Mouse (Mus musculus) heart, postnatal 36 days (tissue): ENCODE results near the gene Adamts20. TPM values are rescaled to one million over a fixed set of nuclear protein-coding genes. Genes with fewer than 3 reads are reported as not detected.
"Not testable (repeated sequence)": the region's sequence is repeated elsewhere in the genome, so short reads cannot be mapped to it uniquely, and the experiment has no call there.

ENCODE experiments used
- DNase-seq, 2 experiments: peaks; one replicate each; pipeline ENCODE4 v3.0.0; 2021 to 2022
- intact Hi-C: fragments of 180-260 bp; cut with DNase I; formaldehyde crosslinking; loops from one replicate; pipeline ENCODE4 v1.15.1; 2025
- total RNA-seq, 2 experiments: library from RNA; stranded (reverse); gene quantifications; 2 replicates each; pipeline ENCODE4 v1.2.3; 2021

The Adamts20 gene
- total RNA-seq = under 1 TPM; 0.11 TPM

DNA sequence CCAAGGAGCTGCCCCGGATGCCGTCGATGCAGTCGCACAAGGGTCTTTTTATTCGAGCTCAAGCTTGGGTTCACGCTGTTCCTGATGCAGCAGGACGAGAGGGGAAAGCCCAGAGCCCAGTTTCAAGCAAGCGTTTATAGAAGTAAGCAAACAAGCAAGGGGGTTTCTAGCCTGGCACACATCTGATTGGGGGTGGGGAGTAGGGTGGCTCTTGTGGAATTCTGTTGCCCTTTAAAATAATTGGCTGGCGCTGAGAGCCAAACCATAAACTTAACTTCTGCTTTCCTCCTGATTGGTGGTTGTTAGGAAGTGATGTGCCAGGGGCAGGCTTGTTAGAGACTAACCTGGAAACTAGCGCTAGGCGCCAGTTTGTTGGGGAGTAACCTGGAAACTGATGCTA, at the start of gene Adamts20:
Gene Adamts20 (minus strand): TSS at position 101 of the 400 bp plus-strand sequence.
- no peak for DNase-seq
- intact Hi-C loops = no loop called here

DNA sequence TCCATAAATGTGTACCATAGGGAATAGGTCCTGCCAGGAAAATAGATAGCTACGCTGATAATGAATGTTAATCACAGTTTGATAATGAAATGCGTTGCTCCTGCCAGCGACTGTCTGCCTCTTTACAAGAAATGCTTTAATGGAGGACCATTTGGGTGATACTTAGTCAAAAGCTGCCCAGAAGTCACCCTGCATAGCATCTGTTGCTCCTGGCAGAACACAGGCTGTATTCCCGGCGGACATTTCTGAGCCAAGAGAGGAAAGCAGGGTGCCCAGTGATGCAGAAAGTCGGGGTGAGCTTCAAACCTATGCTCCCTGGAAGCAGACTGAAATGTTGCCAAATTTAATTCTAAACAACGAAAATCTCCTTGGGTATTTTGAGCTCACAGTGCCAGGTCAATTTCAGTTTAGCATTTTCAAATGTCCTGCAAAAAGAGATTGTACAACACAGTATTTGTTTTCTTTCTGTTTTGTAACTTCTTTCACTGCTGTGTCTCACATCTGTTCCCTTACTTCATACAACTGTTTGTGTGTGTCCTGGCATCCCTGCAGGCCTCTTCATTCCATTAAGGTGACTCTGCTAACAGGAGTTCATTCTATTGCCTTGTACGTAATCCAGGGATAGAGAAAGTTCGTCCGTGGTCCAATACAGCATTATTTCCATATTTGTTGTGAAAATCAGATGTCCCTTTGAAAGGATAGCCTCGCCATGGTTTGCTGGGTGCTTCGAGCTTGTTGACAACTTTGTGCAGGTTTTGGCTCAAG, 38.4 kb upstream of the Adamts20 start:
- peak; percentile 11 to 23 for DNase-seq

DNA sequence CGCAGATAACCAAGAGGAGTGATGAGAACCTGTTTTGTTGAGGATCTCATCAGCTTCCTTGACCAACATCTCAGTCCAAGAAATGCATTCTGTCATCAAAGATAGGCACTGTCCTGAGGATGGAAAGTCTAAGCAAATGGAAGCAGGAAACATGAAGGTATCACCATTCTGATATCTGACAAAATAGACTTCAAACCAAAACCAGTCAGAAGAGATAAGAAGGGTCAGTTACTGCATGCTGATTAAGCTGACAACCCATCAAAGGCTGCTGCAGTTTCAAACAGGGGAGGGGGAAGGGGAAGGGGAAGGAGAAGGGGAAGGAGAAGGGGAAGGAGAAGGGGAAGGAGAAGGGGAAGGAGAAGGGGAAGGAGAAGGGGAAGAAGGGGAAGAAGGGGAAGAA, 34.0 kb upstream of the Adamts20 start:
- no peak for DNase-seq
- intact Hi-C loops = no loop called here

More for the DNA sequence above, 38.4 kb upstream of the Adamts20 start:
- intact Hi-C loops = no loop called here

DNA sequence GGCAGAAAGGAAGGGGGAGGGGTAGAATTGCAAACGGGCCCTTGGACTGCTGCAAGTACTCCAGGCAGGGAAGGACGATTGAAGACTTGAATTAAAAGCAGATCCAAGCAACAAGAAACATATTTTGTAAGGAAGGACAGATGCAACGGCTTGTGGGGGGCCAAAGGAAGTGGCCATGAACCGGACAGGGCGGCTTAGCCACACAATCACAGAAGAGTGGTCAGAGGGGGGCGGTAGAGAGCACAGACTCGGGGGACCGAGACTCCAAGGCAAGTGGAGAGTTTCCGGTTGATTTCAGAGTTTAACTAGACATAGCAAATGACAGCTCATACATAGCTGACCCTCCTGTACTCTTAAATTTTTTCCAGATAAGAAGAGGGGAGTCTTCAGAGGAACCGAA, 30.7 kb upstream of the Adamts20 start:
- no peak for DNase-seq
- intact Hi-C loops = no loop called here

DNA sequence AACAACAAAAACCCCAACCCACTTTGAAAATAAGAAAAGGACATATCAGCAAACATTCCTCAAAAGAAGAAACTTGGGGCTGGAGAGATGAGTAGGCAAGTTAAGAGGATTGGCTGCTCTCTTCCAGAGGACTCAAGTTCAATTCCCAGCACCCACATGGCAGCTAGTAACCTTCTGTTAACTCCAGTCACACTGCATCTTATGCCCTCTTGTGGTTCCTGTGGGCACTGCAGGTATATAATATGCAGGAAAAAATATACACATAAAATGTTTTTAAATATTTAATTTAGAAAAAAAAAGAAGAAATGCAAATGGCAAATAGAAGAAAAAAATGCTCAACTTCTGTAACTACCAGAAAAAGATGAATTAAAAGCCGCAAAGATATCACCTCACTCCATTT, 29.2 kb upstream of the Adamts20 start:
- no peak for DNase-seq
- intact Hi-C loops = no loop called here

DNA sequence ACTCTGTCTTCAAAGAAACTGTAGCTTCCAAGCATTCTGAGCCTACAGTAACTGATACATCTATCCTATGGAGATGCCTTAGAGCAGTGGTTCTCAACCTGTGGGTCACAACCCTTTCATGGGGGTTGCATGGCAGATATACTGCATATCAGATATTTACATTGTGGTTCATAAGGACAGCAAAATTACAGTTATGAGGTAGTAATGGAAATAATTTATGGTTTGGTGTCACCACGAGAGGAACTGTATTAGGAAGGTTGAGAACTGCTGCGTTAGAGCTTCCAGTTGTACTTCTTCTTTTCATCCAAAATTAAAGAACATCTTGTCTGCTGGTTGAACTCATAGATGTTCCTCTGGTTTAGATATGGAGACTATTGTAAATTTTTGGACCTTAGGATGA, 24.2 kb upstream of the Adamts20 start:
- DNase-seq = no peak
- intact Hi-C loops = no loop called here

DNA sequence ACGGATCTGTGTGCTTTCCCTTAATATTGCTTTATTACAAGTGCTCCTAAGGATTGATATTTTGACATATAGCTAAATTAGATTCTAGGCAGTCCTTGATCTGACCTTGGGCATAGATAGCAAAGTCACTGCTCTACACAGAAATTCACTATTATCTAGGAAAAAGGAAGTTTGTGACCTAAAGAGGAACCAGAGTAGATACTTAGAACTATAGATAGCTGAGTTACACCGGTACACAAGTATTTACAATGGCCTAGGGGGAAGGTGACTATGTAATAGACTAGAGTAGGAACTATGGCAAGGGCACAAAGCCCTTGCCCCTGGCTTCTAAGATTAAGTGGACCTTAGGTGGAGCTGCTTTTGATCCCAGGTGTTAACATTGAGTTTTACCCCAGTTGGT, 22.8 kb upstream of the Adamts20 start:
- DNase-seq, intact Hi-C loops: not testable (repeated sequence)

DNA sequence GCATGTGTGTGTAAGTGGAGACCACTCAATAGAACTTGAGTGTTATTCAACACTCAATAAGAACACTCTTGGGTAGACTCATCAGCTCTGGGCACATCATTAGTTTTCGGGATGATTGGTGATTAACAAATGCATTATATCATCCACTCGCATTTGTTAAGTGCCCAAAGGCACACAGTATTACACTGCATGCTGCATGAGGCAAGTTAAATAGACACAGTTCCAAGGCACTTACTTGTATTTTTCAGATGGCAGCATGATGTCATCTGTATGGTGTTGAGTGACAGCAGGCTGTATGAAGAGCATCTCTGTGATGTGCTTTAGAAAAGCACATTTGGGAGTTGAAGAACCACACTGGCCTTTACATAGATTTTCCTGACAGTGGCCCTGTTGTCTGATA, 17.3 kb upstream of the Adamts20 start:
- intact Hi-C loops = no loop called here
- no peak for DNase-seq

DNA sequence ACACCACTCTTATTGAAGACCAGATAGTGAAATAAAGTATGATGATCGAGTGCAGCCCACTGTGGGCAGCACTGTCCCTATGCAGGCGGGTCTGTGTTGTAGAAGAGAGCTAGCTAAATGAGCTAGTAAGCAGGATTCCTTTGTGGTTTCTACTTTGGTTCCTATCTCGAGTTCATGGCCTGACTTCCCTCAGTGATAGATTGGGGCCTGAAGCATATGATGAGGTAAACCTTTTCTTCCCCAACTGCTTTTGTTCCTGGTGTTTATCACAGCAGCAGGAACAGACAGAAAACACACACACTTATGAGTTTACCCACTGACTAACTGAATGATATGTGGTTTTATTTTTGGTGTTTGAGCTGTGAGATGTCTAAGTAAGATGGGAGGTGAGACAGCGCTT, 15.6 kb upstream of the Adamts20 start:
- no peak for DNase-seq
- intact Hi-C loops = no loop called here

DNA sequence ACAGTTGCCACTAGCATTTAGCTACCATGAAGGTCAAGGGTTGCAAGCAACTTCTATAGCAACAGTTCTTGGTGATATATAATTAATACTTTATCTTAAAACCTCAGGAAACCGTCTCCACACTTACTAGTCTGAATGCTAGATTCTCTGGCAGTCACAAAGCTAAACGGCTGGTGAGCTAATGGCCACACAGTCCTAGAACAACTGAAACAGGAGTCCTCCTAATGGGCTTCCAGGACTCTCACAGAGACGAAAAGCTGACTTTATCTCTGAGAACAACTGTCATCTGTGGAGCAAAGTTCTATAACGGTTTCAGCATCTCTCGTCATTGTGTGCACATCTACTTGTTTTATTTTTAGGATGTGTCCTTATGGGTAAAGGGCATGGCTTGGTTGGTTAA, 15.0 kb upstream of the Adamts20 start:
- DNase-seq = no peak
- intact Hi-C loops = no loop called here

DNA sequence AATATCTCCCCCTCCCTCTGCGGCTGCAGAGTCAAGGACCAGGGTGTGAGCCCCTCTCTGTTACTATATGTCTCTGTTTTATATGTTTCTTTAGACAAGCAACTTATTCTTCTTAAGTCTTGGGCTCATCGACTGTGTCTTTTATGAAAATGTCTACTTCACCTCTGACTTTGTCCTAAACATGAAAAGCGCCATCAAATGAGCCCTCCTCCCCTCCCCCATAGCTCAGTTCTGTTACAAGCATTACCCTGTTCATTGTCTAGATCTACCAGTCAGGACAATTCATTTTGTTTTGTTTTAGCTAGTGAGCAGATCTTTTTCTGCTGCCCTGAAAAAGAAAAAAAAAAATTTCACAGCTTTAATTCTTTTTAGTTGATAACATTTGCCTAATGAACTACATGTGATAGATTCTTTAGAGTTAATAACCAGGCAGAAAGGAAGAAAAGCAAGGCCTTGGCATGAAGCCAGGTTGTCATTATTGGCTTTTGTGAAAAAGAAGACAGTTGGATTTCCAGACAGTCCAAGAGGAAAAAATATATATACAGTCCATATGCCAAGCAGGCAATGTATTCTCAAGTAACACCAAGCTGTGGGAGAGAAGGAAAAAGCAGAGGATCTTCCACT, 14.4 kb upstream of the Adamts20 start:
- intact Hi-C loops = no loop called here
- DNase-seq = no peak

DNA sequence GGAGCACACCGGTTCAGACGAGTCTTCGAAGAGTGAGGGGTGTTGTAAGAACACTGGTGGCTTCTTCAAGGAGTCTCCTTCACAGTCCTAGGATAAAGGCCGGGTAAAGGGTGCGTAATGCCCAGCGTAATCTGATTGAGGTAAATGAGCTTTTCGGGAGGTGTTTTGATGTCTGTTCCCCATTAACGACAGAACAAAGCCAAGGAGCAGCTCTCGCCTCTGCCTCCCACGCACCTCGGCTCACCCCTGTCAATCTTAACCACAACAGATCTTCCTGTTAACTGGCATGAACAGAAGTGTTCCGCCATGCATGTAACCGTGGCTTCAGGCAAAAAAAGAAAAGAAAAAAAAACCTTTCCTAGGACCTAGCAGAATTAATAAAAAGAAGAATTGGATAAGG, 13.5 kb upstream of the Adamts20 start:
- intact Hi-C loops = no loop called here
- DNase-seq = no peak

DNA sequence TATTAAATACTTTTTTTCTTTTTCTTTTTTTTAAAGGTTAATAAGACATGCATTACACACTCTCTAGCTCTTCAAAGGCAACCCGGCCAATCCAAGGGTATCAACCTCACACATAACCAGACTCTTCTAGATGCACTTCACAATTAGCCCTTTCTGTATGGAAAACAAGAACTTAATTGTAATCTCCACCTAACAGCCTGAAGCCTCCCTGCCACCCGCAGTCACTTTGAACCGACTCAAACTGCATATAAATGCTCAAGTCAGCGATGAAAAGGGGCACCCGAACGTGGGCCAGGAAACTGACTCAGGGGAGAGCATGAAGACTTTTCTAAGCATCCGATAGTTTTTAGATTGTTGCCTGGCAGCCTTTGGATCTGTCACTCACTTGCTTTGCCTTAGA, 12.1 kb upstream of the Adamts20 start:
- intact Hi-C loops = no loop called here
- no peak for DNase-seq

DNA sequence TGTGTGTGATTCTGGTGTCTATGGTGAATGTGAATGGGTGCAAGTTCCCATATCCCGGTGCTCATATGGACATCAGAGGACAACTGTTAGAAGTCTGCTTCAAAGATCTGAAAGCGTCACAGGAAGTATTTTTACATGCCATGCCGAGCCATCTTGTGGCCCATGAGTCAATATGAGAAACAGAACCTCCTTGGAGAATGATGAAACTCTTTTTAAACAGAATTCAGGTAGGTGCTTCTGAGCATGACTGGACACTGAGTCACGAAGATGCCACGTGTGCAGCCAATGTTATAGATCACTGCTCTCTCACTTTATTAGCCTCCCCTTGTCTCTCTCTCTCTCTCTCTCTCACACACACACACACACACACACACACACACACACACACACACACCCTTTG, 10.8 kb upstream of the Adamts20 start:
- DNase-seq = no peak
- intact Hi-C loops = no loop called here

DNA sequence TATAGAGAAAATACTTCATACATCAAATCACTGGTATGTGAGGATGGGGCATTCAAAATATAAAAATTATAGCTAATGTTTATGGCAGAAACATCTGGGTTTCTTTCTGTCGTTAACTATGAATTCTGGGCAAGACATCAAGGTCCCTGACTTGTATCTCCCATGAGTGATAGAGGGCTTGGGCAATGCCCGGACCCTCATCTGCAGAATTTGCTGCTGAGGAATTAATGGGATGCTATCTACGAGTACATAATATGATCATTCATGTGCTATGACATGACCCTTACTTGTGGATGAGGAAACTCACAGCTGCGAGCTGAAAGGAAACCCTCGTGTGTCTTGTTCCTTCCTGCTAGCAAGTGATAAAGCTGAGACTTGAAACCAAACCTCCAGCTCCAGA, 5.1 kb upstream of the Adamts20 start:
- intact Hi-C loops = no loop called here
- DNase-seq = no peak

DNA sequence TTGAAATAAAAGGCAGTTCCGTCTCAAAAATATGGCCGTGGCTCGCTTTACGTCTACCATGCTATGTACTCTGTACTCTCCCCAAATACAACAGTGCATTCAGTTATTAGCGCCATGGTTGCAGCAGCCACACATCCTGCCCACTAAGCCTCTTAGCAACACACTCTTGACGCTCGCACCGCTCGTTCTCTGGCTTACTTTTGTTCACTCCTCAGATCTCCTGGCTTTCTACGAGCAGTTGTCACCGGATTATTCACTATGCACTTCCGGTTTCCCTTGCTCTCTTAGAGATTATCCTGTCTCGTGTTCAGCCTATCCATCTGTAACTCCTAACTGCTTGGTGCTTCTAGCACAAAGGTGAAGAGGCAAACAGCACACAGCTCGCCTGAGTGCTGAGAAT, 337 bp downstream of the Adamts20 start:
- DNase-seq = no peak
- intact Hi-C loops = loop anchor here (5.0 kb wide), 1 partner anchor 198 kb away; no protein-coding TSS in a partner anchor

DNA sequence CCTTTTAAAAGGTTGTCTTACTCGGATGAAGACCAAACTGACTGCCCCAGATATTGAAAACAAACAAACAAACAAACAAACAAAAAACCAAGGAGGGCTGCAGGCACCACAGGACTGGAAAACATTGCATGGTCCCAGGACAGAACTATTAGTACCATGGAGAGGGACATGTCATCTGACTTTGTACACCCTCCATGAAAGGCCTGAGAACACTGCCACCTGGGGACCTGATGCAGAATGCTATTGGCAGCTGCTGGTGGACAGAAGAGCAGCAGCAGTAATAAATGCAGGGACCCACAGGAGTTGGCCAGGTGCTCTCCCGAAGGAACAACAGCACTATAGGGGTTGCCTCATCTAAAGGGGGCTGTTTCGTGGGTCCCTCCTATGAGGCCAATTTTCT, 2.0 kb downstream of the Adamts20 start:
- intact Hi-C loops = loop anchor here (5.0 kb wide), 1 partner anchor 196 kb away; no protein-coding TSS in a partner anchor
- DNase-seq = peak in 1 of 2 experiments; percentile 3

DNA sequence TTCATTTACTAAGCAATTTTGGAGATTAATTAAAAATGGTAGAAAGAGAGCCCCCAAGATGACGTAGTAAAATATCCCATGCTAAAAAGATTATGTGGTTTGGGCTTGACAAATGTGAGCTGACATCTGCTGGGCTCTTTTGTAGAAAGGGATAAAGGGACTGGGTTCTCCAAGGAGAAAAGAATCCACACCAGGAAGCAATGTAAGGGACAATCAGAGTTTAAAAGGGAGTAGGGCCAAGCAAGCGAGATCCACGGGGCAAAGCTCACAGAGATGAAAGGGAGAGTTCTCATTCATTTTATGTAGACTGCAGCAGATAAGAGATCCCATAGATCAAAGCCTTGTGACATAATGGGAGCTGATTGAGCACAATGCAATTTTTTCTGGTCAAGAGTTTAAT, 3.0 kb downstream of the Adamts20 start:
- intact Hi-C loops = loop anchor here (5.0 kb wide), 1 partner anchor 195 kb away; no protein-coding TSS in a partner anchor
- no peak for DNase-seq

DNA sequence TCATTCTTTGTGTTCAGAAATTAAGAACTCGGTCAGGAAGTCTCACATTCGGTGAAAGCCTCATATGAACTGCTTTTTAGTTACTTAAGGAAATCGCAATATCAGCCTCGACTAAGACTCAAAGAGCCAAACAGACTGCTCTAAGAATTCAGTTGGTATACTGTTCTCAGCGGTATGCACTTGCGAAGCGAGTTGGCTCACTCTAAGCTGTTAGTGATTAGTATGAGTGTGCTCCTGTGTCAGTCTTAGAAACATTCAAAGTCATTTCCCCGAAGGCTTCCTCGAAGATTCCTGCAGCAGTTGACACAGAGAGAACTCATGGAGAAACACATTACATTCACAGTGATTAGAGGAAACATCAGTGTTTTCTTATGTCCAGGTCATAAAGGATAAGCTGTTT, 4.1 kb downstream of the Adamts20 start:
- intact Hi-C loops = loop anchor here (5.0 kb wide), 1 partner anchor 194 kb away; no protein-coding TSS in a partner anchor
- DNase-seq = no peak

DNA sequence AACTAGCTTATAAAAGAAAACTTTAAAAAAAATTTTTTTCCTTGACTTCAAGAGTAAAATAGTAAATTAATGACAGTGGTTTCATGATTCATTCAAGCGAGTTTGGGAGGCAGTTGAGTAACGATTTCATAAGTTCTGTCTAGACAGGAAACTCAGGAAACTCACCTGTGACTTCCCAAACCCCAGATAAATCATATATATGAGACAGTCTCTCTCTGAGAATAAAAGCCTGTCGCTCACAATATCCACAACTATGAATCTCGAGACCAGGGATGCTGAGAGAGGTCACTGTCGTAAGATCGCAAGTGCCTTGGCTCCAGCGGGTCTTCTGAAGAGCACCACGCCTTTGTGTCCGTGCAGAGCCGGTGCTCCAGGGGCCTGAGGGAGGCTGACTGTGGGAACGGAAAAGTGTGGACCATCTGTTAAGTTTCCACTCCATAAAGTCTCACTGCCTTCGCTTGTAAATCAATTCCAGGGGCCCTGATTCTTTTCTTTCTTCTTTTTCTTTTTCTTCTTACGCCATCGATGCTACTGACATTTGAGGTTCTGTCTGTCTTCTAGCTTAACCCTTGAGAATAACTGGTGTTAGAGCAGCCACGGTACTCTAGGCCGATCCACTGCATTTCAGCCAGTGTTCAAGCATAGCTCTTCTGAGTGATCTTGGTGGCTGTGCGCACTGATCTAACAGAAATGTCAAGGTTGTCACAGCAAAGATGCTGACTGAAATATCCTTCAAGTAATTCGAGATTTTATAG, 7.4 kb downstream of the Adamts20 start:
- intact Hi-C loops = no loop called here
- DNase-seq = no peak

DNA sequence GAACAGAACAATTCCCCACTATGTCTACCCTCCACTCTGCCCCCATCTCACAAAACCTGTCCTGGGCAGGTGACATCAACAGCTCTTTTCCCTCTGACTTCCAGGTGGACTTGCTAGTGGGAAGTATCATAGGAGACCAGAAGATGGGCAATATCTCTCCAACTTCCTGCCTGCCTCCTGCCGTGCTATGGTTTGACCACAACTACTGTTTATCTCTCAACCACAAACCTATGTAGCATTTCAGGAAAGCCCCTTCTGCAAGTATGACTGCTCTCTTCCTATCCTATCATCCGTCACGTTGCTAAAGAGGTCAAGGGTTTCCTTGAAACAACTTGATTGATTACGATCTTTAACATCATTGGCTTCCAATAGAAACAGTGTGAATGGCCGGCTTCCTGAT, 12.4 kb downstream of the Adamts20 start:
- intact Hi-C loops = no loop called here
- no peak for DNase-seq

DNA sequence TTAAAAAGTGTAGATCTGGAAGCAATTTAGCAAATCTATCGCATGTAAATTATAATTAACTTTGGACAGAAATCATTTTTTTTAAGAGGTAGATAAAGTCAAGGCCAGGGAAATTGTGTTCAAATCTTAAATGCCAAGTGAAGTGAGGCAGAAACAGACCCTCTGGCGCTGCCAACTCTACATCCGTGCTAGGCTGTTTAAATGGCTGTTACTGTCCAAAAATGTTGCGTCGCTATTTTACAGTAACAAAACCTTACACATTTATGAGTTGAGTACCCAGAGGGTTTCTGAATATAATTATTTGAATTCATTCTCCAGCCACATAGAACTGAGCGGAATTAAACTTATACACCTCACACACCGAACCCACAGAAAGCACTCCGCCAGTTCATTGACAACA, 13.6 kb downstream of the Adamts20 start:
- no peak for DNase-seq
- intact Hi-C loops = no loop called here
